Mouse (Mus musculus) olfactory bulb, adult 2 months (tissue): Measurements from ENCODE around the gene Ttll11.

Experiments used
- CTCF ChIP-seq: fragments of 200-500 bp; IDR thresholded peaks from 2 replicates; pipeline ENCODE4 v1.5.1; 2012; ENCODE audit warnings: low read depth, mild to moderate bottlenecking, low read length, moderate library complexity; ENCODE audit not compliant: insufficient read depth
- POLR2A ChIP-seq: fragments of 200-500 bp; IDR thresholded peaks from 2 replicates; pipeline ENCODE4 v1.6.1; 2012; ENCODE audit warnings: mild to moderate bottlenecking, low read depth, low read length, moderate library complexity; ENCODE audit not compliant: insufficient read depth

- TF ChIP-seq POLR2A (no peak), CTCF (no peak)
These were observed 130.0 kb downstream of the Ttll11 start for GRCm38 (mm10) chr2:35849632-35850230.
